Mouse (Mus musculus): ENCODE measurements around the gene Trim68.

- TF ChIP-seq RAD21 (IDR thresholded peaks at IDR 0.05; ENCODE audit: low read depth, low read length) = no peak
- TF ChIP-seq POLR2A (IDR thresholded peaks at IDR 0.05; ENCODE audit: low read depth, low read length) = no peak
- no peak for TF ChIP-seq CTCF (conservative IDR thresholded peaks at IDR 0.05 in 1 of 2, IDR thresholded peaks at IDR 0.05 in 1 of 2; ENCODE audit: low read depth in 2 of 2, low read length in 2 of 2)
- no peak for TF ChIP-seq IRF4 (IDR thresholded peaks at IDR 0.05; ENCODE audit: low read depth, low read length)
- no peak for TF ChIP-seq ELF1 (IDR thresholded peaks at IDR 0.05; ENCODE audit: low read depth, low read length)
- no peak for TF ChIP-seq NRF1 (IDR thresholded peaks at IDR 0.05; ENCODE audit: low read depth, low read length)
Observed at GRCm38 (mm10) chr7:102676225-102676624, 10.9 kb downstream of the Trim68 start.
